Mouse (Mus musculus) ES-Bruce4 (cell line): ENCODE measurements around the gene Selenbp1. TPM values are rescaled to one million over a fixed set of nuclear protein-coding genes. Genes with fewer than 3 reads are reported as not detected.

Experiments used
- H3K27ac ChIP-seq: 2 replicates; pipeline ENCODE4 v1.5.1; 2012; ENCODE audit warnings: low read length, inconsistent platforms; ENCODE audit not compliant: insufficient read depth
- H3K27me3 ChIP-seq: 2 replicates; pipeline ENCODE4 v1.6.1; 2012; ENCODE audit warnings: mild to moderate bottlenecking, low read length, inconsistent platforms; ENCODE audit not compliant: control insufficient read depth, poor library complexity, insufficient read depth, severe bottlenecking
- H3K36me3 ChIP-seq: 2 replicates; pipeline ENCODE4 v1.6.1; 2012; ENCODE audit warnings: inconsistent platforms, mild to moderate bottlenecking, low read length, moderate library complexity; ENCODE audit not compliant: control insufficient read depth, poor library complexity, insufficient read depth, severe bottlenecking
- H3K4me1 ChIP-seq: one replicate; pipeline ENCODE4 v1.8.1; 2011; ENCODE audit warnings: low read length; ENCODE audit not compliant: control insufficient read depth, insufficient read depth
- H3K4me3 ChIP-seq: 2 replicates; pipeline ENCODE4 v1.5.1; 2011; ENCODE audit warnings: low read depth, mild to moderate bottlenecking, low read length
- H3K9ac ChIP-seq: 2 replicates; pipeline ENCODE4 v1.6.1; 2012; ENCODE audit warnings: low read depth, mild to moderate bottlenecking, inconsistent platforms; ENCODE audit not compliant: poor library complexity, severe bottlenecking
- H3K9me3 ChIP-seq: replicated peaks from 2 replicates; pipeline ENCODE4 v1.6.1; 2012; ENCODE audit warnings: mild to moderate bottlenecking, low read length, inconsistent platforms; ENCODE audit not compliant: control insufficient read depth, poor library complexity, insufficient read depth, severe bottlenecking
- CTCF ChIP-seq: IDR thresholded peaks from one replicate; pipeline ENCODE4 v1.8.1; 2011; ENCODE audit warnings: low read depth, low read length
- EP300 ChIP-seq: IDR thresholded peaks from 2 replicates; pipeline ENCODE4 v1.6.1; 2011; ENCODE audit warnings: low read depth, low read length; ENCODE audit not compliant: insufficient read depth
- POLR2A ChIP-seq: IDR thresholded peaks from one replicate; pipeline ENCODE4 v1.8.1; 2011; ENCODE audit warnings: low read length; ENCODE audit not compliant: insufficient read depth
- polyA plus RNA-seq: library from polyadenylated mRNA; stranded (reverse); fragments of >200 nt; gene quantifications from 2 replicates; pipeline ENCODE4 v1.2.4, GENCODE M21; 2011; ENCODE audit warnings: low read depth; ENCODE audit not compliant: missing spikeins, insufficient read depth, insufficient read length

The Selenbp1 gene
- polyA plus RNA-seq, 1 experiment, result 1.3 TPM

- H3K4me3 ChIP-seq, result no peak overlapping the region
- no peaks in the 10 kb centered on the region for H3K36me3 ChIP-seq
- no peak overlapping the region for H3K27ac ChIP-seq
- no peak for TF ChIP-seq POLR2A
- peak; percentile 13 for TF ChIP-seq CTCF
- H3K27me3 ChIP-seq, result no peaks in the 10 kb centered on the region
- no peaks in the 10 kb centered on the region for H3K9me3 ChIP-seq
- H3K4me1 ChIP-seq, result no peaks in the 10 kb centered on the region
- no peak overlapping the region for H3K9ac ChIP-seq
Observed at GRCm38 (mm10) chr3:94948066-94948614, 15.3 kb downstream of the Selenbp1 start.

DNA sequence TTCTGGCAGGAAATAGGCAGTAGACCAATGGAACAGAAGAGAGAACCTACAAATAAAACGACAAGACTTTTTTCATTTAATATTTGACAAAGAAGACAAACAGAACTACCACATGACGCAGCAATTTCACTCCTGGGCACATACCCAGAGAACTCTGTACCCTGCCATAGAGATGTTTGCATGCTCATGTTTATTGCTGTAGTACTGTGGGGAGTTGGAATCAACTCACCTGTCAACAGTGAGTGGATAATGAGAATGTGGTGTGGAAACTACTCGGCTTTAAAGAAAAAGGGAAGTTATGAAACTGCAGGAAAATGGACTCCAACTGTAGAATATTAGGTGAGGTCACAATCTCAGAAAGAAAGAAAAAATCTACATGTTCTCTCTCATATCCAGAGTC is 16.8 kb downstream of the Selenbp1 start:
- TF ChIP-seq CTCF (no peak), EP300 (no peak), POLR2A (no peak)
- Histone ChIP-seq H3K9me3 (no peaks in the 10 kb centered on the region), H3K27me3 (no peaks in the 10 kb centered on the region), H3K4me3 (no peak overlapping the region), H3K27ac (no peak overlapping the region), H3K9ac (no peak overlapping the region), H3K36me3 (no peaks in the 10 kb centered on the region), H3K4me1 (no peaks in the 10 kb centered on the region)

DNA sequence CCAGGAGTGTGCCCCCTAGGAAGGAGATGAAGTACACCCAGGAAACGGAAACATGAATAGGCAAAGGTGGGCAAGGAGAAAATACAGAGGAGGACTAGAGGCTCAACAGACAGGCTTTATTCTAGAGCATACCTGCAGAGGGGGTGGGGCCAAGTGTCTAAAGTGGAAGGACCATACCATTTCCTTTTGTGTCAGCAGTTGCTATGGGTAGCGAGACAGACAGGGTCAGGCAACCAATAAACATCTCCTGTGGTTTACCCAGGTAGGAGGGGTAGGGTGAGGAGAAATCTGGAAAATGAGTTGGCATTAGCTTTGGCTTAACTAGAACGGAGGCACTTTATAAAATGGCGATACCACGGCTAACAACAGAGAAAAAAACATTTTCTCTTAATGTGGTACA is 19.9 kb downstream of the Selenbp1 start:
- TF ChIP-seq EP300, result no peak
- no peak for TF ChIP-seq POLR2A
- no peak for TF ChIP-seq CTCF
- H3K27me3 ChIP-seq, result no peaks in the 10 kb centered on the region
- peak overlapping the region; percentile 25; the same call in 1 of the 2 replicates for H3K4me3 ChIP-seq
- H3K27ac ChIP-seq, result no peak overlapping the region
- no peaks in the 10 kb centered on the region for H3K9me3 ChIP-seq
- peak overlapping the region; percentile 92; the same call in 1 of the 2 replicates for H3K9ac ChIP-seq
- no peaks in the 10 kb centered on the region for H3K4me1 ChIP-seq
- H3K36me3 ChIP-seq, result peaks cover 22% of the 10 kb centered on the region

DNA sequence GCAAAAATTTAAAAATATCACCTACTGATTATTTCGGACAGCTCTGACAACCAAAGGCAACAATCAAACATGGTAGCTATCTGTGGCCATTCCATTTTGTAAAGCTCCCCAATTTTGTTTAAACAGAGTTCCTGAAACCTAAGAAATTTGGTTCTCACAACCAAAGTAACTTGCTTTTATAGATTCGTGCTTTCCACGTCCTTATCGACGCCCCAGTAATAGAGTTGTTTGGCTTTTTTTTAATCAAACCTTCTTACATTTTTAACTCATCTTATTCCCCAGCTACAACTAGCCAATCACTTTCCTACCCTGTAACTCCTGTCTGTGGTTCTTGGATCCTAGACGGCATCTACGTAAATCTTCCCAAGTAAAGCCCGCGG is 20.5 kb downstream of the Selenbp1 start:
- H3K27ac ChIP-seq, result peak overlapping the region; percentile 34; the same call in 1 of the 2 replicates
- peaks cover 26% of the 10 kb centered on the region for H3K36me3 ChIP-seq
- H3K27me3 ChIP-seq, result no peaks in the 10 kb centered on the region
- peak overlapping the region; percentile 72 for H3K4me3 ChIP-seq
- H3K9me3 ChIP-seq, result no peaks in the 10 kb centered on the region
- H3K4me1 ChIP-seq, result no peaks in the 10 kb centered on the region
- H3K9ac ChIP-seq, result peak overlapping the region; percentile 92
- TF ChIP-seq EP300 (no peak), POLR2A (no peak), CTCF (no peak)

DNA sequence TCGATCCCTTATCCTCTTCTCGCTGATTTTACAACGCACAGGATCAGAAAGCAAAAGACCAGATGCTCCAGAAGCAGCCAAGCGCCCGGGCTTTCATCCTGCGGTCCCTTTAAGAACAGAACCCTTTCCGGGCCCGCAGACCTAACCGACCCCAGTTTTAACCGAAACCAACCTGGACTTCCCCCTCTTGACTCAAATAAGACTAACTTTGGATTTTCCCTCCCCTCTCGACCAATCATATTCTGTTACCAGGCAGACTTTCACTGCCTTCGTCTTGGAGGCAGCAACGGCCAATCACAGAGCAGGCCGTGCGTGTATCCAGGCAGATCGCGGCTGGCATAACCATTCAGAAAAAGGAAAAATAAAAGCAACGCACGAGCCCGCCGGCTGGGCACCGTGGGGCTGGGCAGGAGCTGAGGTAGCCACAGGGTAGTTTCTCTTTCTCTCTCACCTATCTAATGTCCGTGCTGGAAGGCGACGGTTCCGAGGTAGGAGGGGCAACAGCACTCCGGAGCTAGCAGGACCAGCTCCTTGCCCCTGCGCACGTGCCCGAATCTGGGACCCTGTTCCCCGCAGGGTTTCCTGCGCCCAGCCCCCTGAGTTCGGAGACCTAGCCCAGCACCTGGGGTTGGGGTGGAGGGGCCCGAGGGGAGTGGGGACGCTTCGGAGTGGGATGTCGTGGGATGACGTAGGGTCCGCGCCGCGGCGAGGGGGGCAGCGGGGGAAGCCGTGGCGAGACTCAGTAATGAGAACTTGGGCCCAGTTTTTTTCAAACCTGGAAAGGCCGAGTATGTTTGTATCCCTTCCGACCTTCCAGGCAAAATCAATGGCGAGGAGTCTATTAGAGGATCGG is 21.1 kb downstream of the Selenbp1 start, which contains the start of gene Rfx5:
Rfx5 (plus strand) TSS at position 312 of the 853 bp plus-strand sequence.
- Histone ChIP-seq H3K4me3 (peak within 1 kb of the TSS; percentile 95), H3K36me3 (peaks cover 28% of the 10 kb centered on the region), H3K27ac (peak within 1 kb of the TSS; percentile 34; the same call in 1 of the 2 replicates), H3K27me3 (no peaks in the 10 kb centered on the region), H3K9me3 (no peaks in the 10 kb centered on the region), H3K4me1 (no peaks in the 10 kb centered on the region), H3K9ac (peak within 1 kb of the TSS; percentile 92)
- TF ChIP-seq EP300 (no peak), POLR2A (no peak), CTCF (no peak)

DNA sequence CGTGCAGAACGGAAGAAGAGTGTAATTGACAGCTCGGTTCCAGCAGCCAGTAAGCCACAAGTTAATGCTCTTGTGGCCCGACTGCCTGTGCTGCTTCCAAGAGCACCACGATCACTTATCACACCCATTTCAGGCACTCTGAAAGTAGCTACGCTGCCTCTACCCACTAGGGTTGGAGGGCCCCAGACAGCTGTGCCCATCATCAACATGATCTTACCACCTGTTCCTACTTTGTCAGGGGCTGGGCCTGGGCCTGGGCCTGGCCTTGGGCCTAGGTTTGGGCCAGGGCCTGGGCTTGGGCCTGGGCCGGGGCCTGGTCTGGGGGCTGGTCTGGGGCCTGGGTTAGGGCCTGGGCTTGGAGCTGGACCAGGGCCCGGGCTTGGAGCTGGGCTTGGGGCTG is 25.4 kb downstream of the Selenbp1 start:
- Histone ChIP-seq H3K4me1 (peaks cover 3% of the 10 kb centered on the region), H3K27me3 (no peaks in the 10 kb centered on the region), H3K4me3 (no peak overlapping the region), H3K36me3 (peaks cover 31% of the 10 kb centered on the region), H3K9ac (no peak overlapping the region), H3K27ac (no peak overlapping the region), H3K9me3 (no peaks in the 10 kb centered on the region)
- TF ChIP-seq EP300 (no peak), POLR2A (no peak), CTCF (no peak)
